Comparison of ENCODE assay signal across 9 mouse cellular contexts in genomic region chr1:133744609-133745008, GRCm38 (mm10). TPM values are rescaled to one million over a fixed set of nuclear protein-coding genes. Genes with fewer than 3 reads are reported as not detected.
DNase-seq lines count a peak whose midpoint lies in the region; ATAC-seq and TF ChIP-seq lines count a peak whose summit lies in the region.
"Had no signal": no experiment of that assay in that cellular context is flagged by ENCODE, and none has a peak within 500 bp of the region (broad histone marks: within the 10 kb centered on the region; RNA-seq: fewer than 3 reads in every experiment).

No protein-coding gene starts in this region.

- no peak for TF ChIP-seq CTCF in liver, postnatal 0 days (IDR thresholded peaks at IDR 0.05; ENCODE audit: low read depth)

- H3K4me2 ChIP-seq in liver, postnatal 0 days (ENCODE audit: low read depth, low read length): no peak overlapping the region
- H3K4me2 ChIP-seq in liver, embryonic 13.5 days: 0 out of 2 replicates have a peak overlapping the region, but pooled peaks have one; percentile 41

- peaks cover 8% of the 10 kb centered on the region for H3K36me3 ChIP-seq in liver, postnatal 0 days (replicated peaks; ENCODE audit: insufficient read depth, low read length)
- H3K36me3 ChIP-seq in liver, embryonic 13.5 days: peaks cover 95% of the 10 kb centered on the region

- WGBS in liver, postnatal 0 days (ENCODE audit: insufficient replicate concordance): 84% methylated on average over 4 of the region's 4 CpGs
- 83% methylated on average over 4 of the region's 4 CpGs for WGBS in liver, embryonic 13.5 days (ENCODE audit: insufficient replicate concordance)

- ATAC-seq in liver, postnatal 0 days: no peak
- ATAC-seq in liver, embryonic 13.5 days (ENCODE audit: low read depth): no peak
- ATAC-seq in CD4-positive, CD25-positive, alpha-beta regulatory T cell, adult 4 months: no peak

- no peak overlapping the region for H3K27ac ChIP-seq in liver, postnatal 0 days (ENCODE audit: low read depth)
- H3K27ac ChIP-seq in liver, embryonic 13.5 days: peak overlapping the region; percentile 77

- H3K9me3 ChIP-seq in liver, postnatal 0 days (ENCODE audit: low read length): no peaks in the 10 kb centered on the region
- H3K9me3 ChIP-seq in liver, embryonic 13.5 days (replicated peaks): no peaks in the 10 kb centered on the region

- peak; percentile 30 for DNase-seq in liver
- no peak for DNase-seq in liver, postnatal 0 days
- DNase-seq in cerebellum, adult 11-12 months: peak; percentile 74
- DNase-seq in heart, adult 18-20 months: peak; percentile 84 to 88
- DNase-seq in kidney, adult 9 months: peak; percentile 32
- DNase-seq in liver, embryonic 13.5 days: no peak
- DNase-seq in testis, postnatal 10 days (ENCODE audit: low spot score): peak; percentile 83

- no peaks in the 10 kb centered on the region for H3K27me3 ChIP-seq in liver, postnatal 0 days (ENCODE audit: insufficient read depth, low read length)
- H3K27me3 ChIP-seq in liver, embryonic 13.5 days: no peaks in the 10 kb centered on the region

- no peak overlapping the region for H3K4me3 ChIP-seq in liver, postnatal 0 days (ENCODE audit: low read depth, low read length)
- no peak overlapping the region for H3K4me3 ChIP-seq in liver, embryonic 13.5 days (replicated peaks)

- TF ChIP-seq EP300 in liver, postnatal 0 days (IDR thresholded peaks at IDR 0.05; ENCODE audit: low read depth): no peak

- no peak overlapping the region for H3K9ac ChIP-seq in liver, postnatal 0 days (replicated peaks)
- peak overlapping the region; percentile 64; the same call in 1 of the 2 replicates for H3K9ac ChIP-seq in liver, embryonic 13.5 days

- peaks cover 10% of the 10 kb centered on the region for H3K4me1 ChIP-seq in liver, postnatal 0 days (ENCODE audit: insufficient read depth)
- H3K4me1 ChIP-seq in liver, embryonic 13.5 days (replicated peaks): peaks cover 67% of the 10 kb centered on the region

RNA-seq across cellular contexts. Expression of gene Lax1, which starts 54.7 kb away (rescaled TPM):
- polyA plus RNA-seq in liver, postnatal 0 days (2015; fragmentation: Nextera tagmentation; extraction: Ambion mirVana): 0.66 and 1.1 TPM in 2 replicates
- total RNA-seq in heart, adult 18-20 months (2021): 1 to 10 TPM in 1 of 2 experiments, under 1 TPM in 1; 0.35 to 3.5 TPM
- 0.28 and 0.65 TPM in 2 replicates for polyA plus RNA-seq in liver, embryonic 13.5 days (2015; fragmentation: Nextera tagmentation; extraction: Ambion mirVana)
- polyA plus RNA-seq in CD4-positive, CD25-positive, alpha-beta regulatory T cell, adult 4 months (2017; shearing (Covaris generic)): 100 to 1,000 TPM; 101 to 145 TPM
- total RNA-seq: MEL had no signal

RNA-seq across cellular contexts. Expression of gene Atp2b4, which starts 56.2 kb away (rescaled TPM):
- 6.6 and 9.9 TPM in 2 replicates for polyA plus RNA-seq in liver, postnatal 0 days (2015; fragmentation: Nextera tagmentation; extraction: Ambion mirVana)
- total RNA-seq in heart, adult 18-20 months (2021): 10 to 100 TPM; 17.2 to 19.3 TPM
- polyA plus RNA-seq in liver, embryonic 13.5 days (2015; fragmentation: Nextera tagmentation; extraction: Ambion mirVana): 27.5 and 28.8 TPM in 2 replicates
- polyA plus RNA-seq in CD4-positive, CD25-positive, alpha-beta regulatory T cell, adult 4 months (2017; shearing (Covaris generic)): 10 to 100 TPM in 1 of 2 experiments, 1 to 10 TPM in 1; 9.6 to 12.8 TPM

Comparison
In these comparisons a context has a peak if more than half of its experiments do, and no peak if none do; other contexts are left out.
1. DNase-seq: peak in liver (single experiment), cerebellum, adult 11-12 months (single experiment), heart, adult 18-20 months (2 of 2), kidney, adult 9 months (single experiment) and testis, postnatal 10 days (single experiment); none in liver, postnatal 0 days (single experiment) and liver, embryonic 13.5 days (single experiment).
2. RNA of gene Lax1, which starts 54.7 kb away (polyA plus RNA-seq): 101 to 145 TPM in CD4-positive, CD25-positive, alpha-beta regulatory T cell, adult 4 months; 0.66 to 1.1 TPM in liver, postnatal 0 days and 0.28 to 0.65 TPM in liver, embryonic 13.5 days; every median in the first group is over 10 times any median in the second.